Mouse (Mus musculus): Measurements from ENCODE around the gene Zfp362. TPM values are rescaled to one million over a fixed set of nuclear protein-coding genes. Genes with fewer than 3 reads are reported as not detected.

The Zfp362 gene
- polyA plus RNA-seq, 1 experiment from 2014 or later, result 44.3 TPM

DNA sequence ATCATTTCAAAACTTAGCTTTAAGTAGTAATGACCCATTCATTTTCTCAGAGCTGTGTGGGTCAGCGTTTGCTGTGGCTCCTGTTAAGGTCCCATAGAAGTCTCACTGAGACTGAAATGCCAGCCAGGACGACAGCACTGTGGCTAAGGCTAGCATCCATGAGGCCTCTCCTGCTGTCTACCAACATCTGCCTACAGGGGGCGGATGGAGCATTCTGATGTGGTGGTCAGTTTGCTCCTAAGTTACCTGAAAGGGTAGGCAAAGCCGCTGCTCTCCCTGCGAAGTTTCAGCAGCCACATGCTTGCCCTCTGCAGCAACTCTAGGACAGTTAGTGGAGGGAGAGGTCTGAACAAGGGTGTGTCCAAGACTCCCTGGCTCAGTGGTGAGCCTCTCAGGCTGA is 54.8 kb downstream of the Zfp362 start:
- Histone ChIP-seq H3K27ac (no peak overlapping the region), H3K36me3 (peaks cover 84% of the 10 kb centered on the region), H3K4me3 (no peak overlapping the region), H3K4me2 (replicated peaks) (no peak overlapping the region), H3K9me3 (replicated peaks) (no peaks in the 10 kb centered on the region), H3K4me1 (0 out of 2 replicates have a peak, but pooled peaks cover 3% of the 10 kb centered on the region), H3K27me3 (no peaks in the 10 kb centered on the region), H3K9ac (no peak overlapping the region)
- 67% methylated on average over 5 of the region's 5 CpGs for WGBS
- ATAC-seq (ENCODE audit: low FRiP score), result no peak

DNA sequence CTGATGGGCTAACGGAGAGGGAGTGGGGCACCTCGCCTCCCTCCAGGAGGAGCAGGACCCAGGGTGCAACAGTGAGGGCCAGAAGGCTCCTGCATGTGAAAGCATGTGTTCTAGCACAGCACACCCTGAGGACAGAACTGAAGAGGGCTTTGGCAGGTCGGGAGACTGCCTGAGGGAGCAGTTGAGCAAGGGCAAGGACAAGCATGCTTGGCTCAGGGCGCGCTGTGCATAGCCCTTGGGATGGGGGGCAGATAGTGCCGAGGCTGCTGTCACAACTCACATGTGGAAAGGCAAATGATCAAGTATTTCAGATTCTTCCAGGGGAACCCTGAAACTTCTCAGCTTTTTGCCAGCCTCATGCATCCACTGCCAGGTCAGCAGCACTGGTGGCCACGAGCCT is 57.5 kb downstream of the Zfp362 start:
- H3K9me3 ChIP-seq (replicated peaks), result no peaks in the 10 kb centered on the region
- H3K27ac ChIP-seq, result no peak overlapping the region
- H3K4me2 ChIP-seq (replicated peaks), result no peak overlapping the region
- no peaks in the 10 kb centered on the region for H3K27me3 ChIP-seq
- ATAC-seq (ENCODE audit: low FRiP score), result no peak
- no peak overlapping the region for H3K4me3 ChIP-seq
- H3K4me1 ChIP-seq, result no peaks in the 10 kb centered on the region
- H3K9ac ChIP-seq, result no peak overlapping the region
- WGBS, result 95% methylated on average over 7 of the region's 7 CpGs
- peaks cover 99% of the 10 kb centered on the region for H3K36me3 ChIP-seq

DNA sequence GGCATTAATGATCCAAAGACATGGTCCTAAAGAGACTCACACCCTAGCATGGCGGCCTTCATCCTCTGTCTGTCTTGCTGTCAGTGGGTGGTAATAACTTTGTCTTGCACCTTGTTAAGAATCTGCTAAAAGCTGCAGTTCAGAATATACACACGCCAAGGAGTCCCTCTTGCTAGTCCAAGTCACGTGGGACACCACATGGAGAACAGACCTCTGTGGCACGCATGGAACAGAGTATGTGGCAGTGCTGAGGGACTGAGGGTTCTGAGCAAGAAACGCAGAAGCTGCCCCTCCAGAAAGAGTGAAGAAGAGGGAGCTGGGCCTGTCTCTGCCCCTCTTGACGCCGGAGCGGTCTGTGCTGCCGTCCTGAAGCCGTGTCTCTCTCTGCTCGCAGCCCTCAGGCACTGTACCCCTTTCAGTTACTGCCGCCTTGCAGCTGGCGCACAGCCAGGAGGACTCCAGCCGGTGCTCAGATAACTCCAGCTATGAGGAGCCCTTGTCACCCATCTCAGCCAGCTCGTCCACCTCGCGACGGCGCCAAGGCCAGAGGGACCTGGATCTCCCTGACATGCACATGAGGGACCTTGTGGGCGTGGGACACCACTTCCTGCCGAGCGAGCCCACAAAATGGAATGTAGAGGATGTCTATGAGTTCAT is 58.1 kb downstream of the Zfp362 start:
- Histone ChIP-seq H3K27me3 (no peaks in the 10 kb centered on the region), H3K9ac (no peak overlapping the region), H3K4me1 (peaks cover 4% of the 10 kb centered on the region), H3K4me3 (no peak overlapping the region), H3K9me3 (replicated peaks) (no peaks in the 10 kb centered on the region), H3K4me2 (replicated peaks) (no peak overlapping the region), H3K36me3 (peaks cover 98% of the 10 kb centered on the region), H3K27ac (no peak overlapping the region)
- ATAC-seq (ENCODE audit: low FRiP score), result 0 out of 2 replicates have a peak, but pooled peaks have one; percentile 34
- WGBS, result 89% methylated on average over 22 of the region's 22 CpGs

DNA sequence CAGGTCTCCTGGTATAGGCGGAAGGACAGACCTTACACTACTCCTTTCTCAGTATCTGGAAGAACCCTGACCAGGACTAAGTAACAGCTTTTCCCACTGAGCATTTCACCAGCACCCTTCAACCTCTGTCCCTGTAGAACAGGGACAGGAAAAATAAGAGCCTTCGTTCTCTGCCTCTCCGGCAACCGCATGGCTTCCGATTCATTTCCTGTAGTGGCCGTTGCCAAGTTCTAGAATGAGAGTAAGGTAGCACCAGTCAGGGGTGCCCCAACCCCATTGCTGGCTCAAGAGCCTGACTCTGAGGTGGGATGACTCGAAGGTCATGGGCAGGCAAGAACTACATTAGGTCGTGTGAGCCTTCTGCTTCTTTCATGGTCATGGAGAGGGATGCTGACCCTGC is 60.7 kb downstream of the Zfp362 start:
- H3K27ac ChIP-seq, result no peak overlapping the region
- 93% methylated on average over 8 of the region's 8 CpGs for WGBS

DNA sequence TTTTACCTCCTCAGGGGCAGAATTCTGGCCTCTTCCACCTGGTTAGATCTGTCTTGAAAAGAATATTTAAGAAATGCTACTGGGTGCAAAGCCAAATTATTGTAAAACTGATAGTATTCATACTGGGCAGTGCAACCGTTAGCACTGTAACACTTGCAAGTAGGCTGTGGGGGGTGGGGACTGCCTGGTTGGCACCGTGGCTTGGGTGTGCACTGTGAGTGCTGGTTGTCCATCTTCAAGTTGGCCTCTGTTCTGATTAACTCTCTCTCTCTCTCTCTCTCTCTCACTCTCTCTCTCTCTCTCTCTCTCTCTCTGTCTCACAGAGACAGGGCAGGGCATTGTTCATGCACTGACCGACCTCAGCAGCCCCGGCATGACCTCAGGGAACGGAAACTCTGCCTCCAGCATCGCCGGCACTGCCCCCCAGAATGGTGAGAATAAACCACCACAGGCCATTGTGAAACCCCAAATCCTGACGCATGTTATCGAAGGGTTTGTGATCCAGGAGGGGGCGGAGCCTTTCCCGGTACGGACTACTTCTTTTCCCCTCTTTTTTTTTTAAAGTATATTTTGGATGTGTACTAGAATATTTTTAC is 62.7 kb downstream of the Zfp362 start:
- Histone ChIP-seq H3K4me3 (no peak overlapping the region), H3K4me1 (peaks cover 18% of the 10 kb centered on the region), H3K27me3 (no peaks in the 10 kb centered on the region), H3K9me3 (replicated peaks) (no peaks in the 10 kb centered on the region), H3K4me2 (replicated peaks) (no peak overlapping the region), H3K27ac (peak overlapping the region; percentile 48; the same call in 1 of the 2 replicates), H3K36me3 (peaks cover 61% of the 10 kb centered on the region), H3K9ac (peak overlapping the region; percentile 35; the same call in 1 of the 2 replicates)
- no peak for ATAC-seq (ENCODE audit: low FRiP score)
- 72% methylated on average over 12 of the region's 12 CpGs for WGBS

More for the DNA sequence above, 60.7 kb downstream of the Zfp362 start:
- Histone ChIP-seq H3K9me3 (replicated peaks) (no peaks in the 10 kb centered on the region), H3K9ac (no peak overlapping the region), H3K4me3 (no peak overlapping the region), H3K4me1 (peaks cover 14% of the 10 kb centered on the region), H3K4me2 (replicated peaks) (no peak overlapping the region), H3K27me3 (no peaks in the 10 kb centered on the region), H3K36me3 (peaks cover 79% of the 10 kb centered on the region)
- no peak for ATAC-seq (ENCODE audit: low FRiP score)

DNA sequence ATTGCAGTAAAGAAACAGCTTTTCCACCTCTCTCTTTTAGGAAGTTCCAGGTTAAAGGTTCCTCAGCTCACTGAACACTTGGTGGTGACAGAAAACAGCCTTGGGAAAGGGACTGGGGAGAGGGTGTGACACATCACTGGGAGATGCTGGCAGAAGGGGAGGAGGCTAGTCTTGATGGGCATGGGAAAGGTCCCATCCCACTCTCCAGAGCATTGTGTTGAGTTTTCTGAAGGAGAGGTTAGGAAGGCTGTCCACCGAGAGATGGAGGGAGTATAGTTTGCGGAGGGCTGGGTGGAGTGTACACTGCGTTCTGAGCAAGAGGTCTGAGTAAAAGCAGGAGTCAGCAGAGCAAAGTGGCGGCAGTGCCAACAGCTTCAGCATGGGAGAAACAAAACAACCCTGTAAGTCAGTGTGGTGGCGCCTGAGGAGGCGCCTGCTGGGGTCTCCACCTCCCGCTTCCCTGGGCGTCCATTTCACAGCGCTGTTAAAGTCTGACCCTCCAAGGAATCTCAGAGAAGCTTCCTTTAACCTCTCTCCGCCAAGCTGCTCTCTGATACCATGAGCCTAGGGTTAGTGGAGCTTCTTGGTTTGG is 63.4 kb downstream of the Zfp362 start:
- peak overlapping the region; percentile 48; the same call in 1 of the 2 replicates for H3K27ac ChIP-seq
- ATAC-seq (ENCODE audit: low FRiP score), result 0 out of 2 replicates have a peak, but pooled peaks have one; percentile 11
- H3K9me3 ChIP-seq (replicated peaks), result no peaks in the 10 kb centered on the region
- no peak overlapping the region for H3K4me2 ChIP-seq (replicated peaks)
- H3K4me1 ChIP-seq, result peaks cover 24% of the 10 kb centered on the region
- H3K27me3 ChIP-seq, result no peaks in the 10 kb centered on the region
- 43% methylated on average over 10 of the region's 10 CpGs for WGBS
- H3K9ac ChIP-seq, result no peak overlapping the region
- H3K4me3 ChIP-seq, result no peak overlapping the region
- H3K36me3 ChIP-seq, result peaks cover 58% of the 10 kb centered on the region

DNA sequence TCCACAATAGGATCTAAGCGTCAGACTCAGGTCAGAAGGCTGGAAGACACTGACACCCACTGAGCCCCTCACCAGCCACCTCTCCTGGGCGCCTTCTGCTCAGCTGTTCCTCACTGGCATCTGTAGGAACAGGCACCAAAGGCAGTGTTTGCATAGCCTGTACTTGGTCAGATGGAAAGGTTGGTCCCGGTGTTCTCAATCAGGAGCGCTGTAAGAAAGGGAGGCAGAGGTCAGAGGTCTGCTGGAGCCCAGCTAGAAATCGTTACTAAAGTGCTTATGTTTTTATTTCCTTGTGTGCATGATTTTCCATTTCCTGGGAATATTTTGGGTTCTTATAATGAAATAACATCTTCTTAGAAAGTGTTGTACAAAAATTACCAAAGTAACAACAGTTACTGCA is 63.9 kb downstream of the Zfp362 start:
- ATAC-seq (ENCODE audit: low FRiP score), result no peak
- Histone ChIP-seq H3K36me3 (peaks cover 52% of the 10 kb centered on the region), H3K4me2 (replicated peaks) (no peak overlapping the region), H3K27ac (no peak overlapping the region), H3K4me1 (peaks cover 30% of the 10 kb centered on the region), H3K4me3 (no peak overlapping the region), H3K9ac (no peak overlapping the region), H3K9me3 (replicated peaks) (no peaks in the 10 kb centered on the region), H3K27me3 (no peaks in the 10 kb centered on the region)
- 39% methylated on average over 5 of the region's 5 CpGs for WGBS

DNA sequence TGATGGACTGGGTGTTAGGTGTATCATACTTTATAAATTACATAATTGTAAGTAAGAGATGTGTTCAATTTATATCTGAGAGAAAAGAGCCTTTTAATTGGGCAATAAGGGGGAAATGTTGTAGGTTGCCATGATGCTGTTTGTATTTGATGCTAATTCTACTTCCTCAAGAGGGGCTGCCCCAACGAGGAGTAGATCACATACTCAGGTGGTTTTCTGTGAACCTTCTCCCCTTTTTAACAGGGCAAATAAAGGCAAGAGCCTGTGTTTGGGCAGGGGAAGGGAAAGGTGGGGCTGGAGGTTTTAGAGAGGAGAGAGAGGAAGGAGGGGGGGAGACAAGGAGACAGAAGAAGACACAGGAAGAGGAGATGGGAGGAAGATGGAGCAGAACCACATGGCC is 65.0 kb downstream of the Zfp362 start:
- no peak for ATAC-seq (ENCODE audit: low FRiP score)
- H3K4me2 ChIP-seq (replicated peaks), result no peak overlapping the region
- peaks cover 47% of the 10 kb centered on the region for H3K36me3 ChIP-seq
- no peak overlapping the region for H3K9ac ChIP-seq
- 67% methylated on average over 1 of the region's 1 CpGs for WGBS
- H3K4me3 ChIP-seq, result no peak overlapping the region
- no peaks in the 10 kb centered on the region for H3K27me3 ChIP-seq
- no peaks in the 10 kb centered on the region for H3K9me3 ChIP-seq (replicated peaks)
- peaks cover 40% of the 10 kb centered on the region for H3K4me1 ChIP-seq
- no peak overlapping the region for H3K27ac ChIP-seq

DNA sequence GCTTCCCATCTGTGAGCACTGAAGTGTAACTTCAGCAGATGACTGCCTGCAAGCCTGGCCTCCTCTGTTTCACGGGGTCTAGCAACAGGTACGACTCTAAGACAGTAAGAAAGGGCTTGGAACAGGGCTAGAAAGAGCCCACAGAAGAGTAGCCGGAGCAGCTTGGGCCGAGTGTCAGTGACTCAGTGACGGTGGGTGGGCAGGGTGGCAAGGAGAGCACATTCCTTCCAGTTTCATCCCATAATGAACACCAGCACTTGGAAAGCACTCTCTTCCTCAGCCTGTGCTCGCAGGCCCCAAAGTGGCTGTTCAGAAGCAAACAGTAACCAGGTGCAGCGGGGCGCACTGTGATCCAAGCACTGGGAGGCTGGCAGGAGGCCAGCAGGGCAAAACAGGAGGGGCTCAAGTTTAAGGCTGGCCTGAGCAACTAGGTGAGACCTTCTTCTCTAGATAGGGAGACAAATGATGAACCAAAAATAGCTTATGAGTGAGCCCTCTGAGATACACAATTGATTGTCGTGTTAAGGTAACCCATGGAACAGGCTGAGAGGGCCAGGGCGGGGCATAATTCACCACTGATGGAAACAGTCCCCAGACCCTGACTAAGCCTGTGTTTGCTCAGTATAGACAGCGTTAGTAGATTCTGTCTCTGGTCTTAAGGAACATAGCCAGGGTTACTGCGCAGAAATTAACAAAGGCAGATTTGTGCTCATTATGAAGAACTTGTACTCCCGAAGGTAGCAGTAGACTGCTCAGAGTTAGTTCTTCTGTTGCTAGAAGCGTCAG is 67.8 kb downstream of the Zfp362 start:
- H3K36me3 ChIP-seq, result peaks cover 28% of the 10 kb centered on the region; the same call in 1 of the 2 replicates
- peak overlapping the region; percentile 33 for H3K4me2 ChIP-seq (replicated peaks)
- H3K9ac ChIP-seq, result no peak overlapping the region
- ATAC-seq (ENCODE audit: low FRiP score), result no peak
- WGBS, result 53% methylated on average over 14 of the region's 14 CpGs
- H3K9me3 ChIP-seq (replicated peaks), result no peaks in the 10 kb centered on the region
- H3K27ac ChIP-seq, result peak overlapping the region; percentile 83
- H3K4me3 ChIP-seq, result no peak overlapping the region
- H3K4me1 ChIP-seq, result peaks cover 67% of the 10 kb centered on the region
- no peaks in the 10 kb centered on the region for H3K27me3 ChIP-seq

DNA sequence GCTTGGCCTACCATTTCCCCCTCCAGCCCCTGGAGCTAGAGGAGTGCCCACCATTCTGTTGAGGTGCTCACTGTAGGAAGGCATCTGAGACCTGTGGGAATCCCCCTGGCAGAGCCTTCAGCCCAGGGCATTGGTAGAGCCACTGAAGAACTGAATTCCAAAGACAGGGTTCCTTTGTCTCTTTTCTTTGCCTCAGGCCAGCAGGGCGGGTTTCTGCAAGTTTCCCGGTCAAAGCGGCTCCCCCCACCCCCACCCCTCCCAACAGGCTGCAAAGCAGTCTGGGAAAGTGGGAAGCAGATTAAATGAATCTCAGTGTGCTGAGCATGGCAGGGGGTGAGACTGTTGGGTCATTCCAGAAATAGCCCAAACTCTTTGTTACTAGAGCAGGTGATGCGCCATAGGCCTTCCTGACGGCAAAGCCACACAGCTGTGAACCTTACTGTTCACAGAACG is 68.7 kb downstream of the Zfp362 start:
- H3K27me3 ChIP-seq, result no peaks in the 10 kb centered on the region
- H3K9ac ChIP-seq, result peak overlapping the region; percentile 46
- peak; percentile 62 for ATAC-seq (ENCODE audit: low FRiP score)
- H3K4me3 ChIP-seq, result no peak overlapping the region
- H3K9me3 ChIP-seq (replicated peaks), result no peaks in the 10 kb centered on the region
- H3K4me2 ChIP-seq (replicated peaks), result peak overlapping the region; percentile 33
- H3K27ac ChIP-seq, result peak overlapping the region; percentile 83
- peaks cover 66% of the 10 kb centered on the region for H3K4me1 ChIP-seq
- 6% methylated on average over 6 of the region's 6 CpGs for WGBS
- peaks cover 24% of the 10 kb centered on the region; the same call in 1 of the 2 replicates for H3K36me3 ChIP-seq

DNA sequence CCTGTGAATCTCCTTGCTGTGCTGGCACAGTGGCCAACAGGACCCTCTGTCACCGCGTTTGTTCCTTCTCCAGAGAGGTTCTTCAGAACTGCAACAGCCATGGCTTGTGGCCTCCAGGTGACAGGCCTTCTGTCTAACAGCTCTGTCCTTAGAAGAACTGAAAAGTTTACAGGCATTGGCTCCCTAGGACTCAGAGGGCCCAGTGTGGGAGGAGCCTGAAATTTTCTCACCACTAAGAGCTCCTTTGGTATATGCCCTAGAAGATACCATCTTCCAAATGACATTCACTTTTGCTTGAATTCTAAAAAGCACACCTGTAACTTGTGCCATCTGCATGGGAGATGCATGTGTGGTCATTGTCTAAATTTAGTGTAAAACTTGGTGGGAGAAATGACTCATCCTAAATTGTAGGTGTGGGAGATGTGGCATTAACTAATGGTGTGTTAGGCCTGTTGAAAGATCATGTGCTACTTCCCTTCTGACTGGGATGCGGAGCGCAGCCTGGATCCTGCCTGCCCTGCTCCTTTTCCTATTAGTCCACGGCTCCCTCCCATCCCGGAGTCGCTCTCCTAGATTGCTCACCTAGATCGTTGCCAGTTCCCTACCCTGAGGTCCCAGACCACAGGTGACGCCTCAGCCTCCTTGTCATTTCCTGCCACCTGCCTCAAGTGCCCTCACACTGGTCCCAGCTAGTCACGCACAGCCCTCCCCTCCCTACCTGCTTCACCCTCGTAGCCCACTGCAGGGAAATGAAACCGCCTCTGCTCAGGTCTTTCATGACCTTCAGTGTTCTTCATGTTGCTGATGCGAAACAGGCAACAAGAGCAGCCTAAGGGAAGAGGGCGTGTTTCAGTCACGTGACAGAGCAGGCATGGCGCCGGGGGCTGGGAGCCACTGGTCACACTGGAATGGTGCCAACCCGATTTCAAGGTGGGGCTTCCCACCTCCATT is 70.8 kb downstream of the Zfp362 start:
- peak overlapping the region; percentile 35 for H3K4me2 ChIP-seq (replicated peaks)
- peak overlapping the region; percentile 49; the same call in 1 of the 2 replicates for H3K9ac ChIP-seq
- H3K9me3 ChIP-seq (replicated peaks), result no peaks in the 10 kb centered on the region
- H3K36me3 ChIP-seq, result peaks cover 31% of the 10 kb centered on the region
- H3K4me3 ChIP-seq, result no peak overlapping the region
- H3K27ac ChIP-seq, result peak overlapping the region; percentile 83
- H3K27me3 ChIP-seq, result no peaks in the 10 kb centered on the region
- no peak; the same call in 1 of the 2 replicates for ATAC-seq (ENCODE audit: low FRiP score)
- peaks cover 81% of the 10 kb centered on the region for H3K4me1 ChIP-seq
- WGBS, result 77% methylated on average over 18 of the region's 18 CpGs
